Mouse (Mus musculus) liver, adult 2 months (tissue): Measurements from ENCODE around the gene Timm8a2. TPM values are rescaled to one million over a fixed set of nuclear protein-coding genes. Genes with fewer than 3 reads are reported as not detected.

Experiments
- DNase-seq: peaks from one replicate; pipeline ENCODE4 v3.0.0-alpha.2; 2011; ENCODE audit warnings: low read depth, low spot score; ENCODE audit errors: extremely low read depth
- H3K27ac ChIP-seq: fragments of 200-500 bp; replicated peaks from 2 replicates; pipeline ENCODE4 v1.5.1; 2012; ENCODE audit warnings: low read depth, mild to moderate bottlenecking, control low read depth, inconsistent platforms, low read length; ENCODE audit not compliant: insufficient read depth
- H3K27me3 ChIP-seq: fragments of 200-500 bp; 2 replicates; pipeline ENCODE4 v1.6.1; 2012; ENCODE audit warnings: mild to moderate bottlenecking, moderate library complexity, low read length, inconsistent platforms; ENCODE audit not compliant: control insufficient read depth, insufficient read depth
- H3K36me3 ChIP-seq: fragments of 200-500 bp; 2 replicates; pipeline ENCODE4 v1.6.1; 2012; ENCODE audit warnings: low read length, inconsistent platforms; ENCODE audit not compliant: control insufficient read depth, insufficient read depth
- H3K4me1 ChIP-seq: fragments of 200-500 bp; 2 replicates; pipeline ENCODE4 v1.6.1; 2011; ENCODE audit warnings: low read length; ENCODE audit not compliant: control insufficient read depth, insufficient read depth
- H3K4me3 ChIP-seq: fragments of 200-500 bp; 2 replicates; pipeline ENCODE4 v1.5.1; 2011; ENCODE audit warnings: low read depth, mild to moderate bottlenecking, control low read depth, low read length, moderate library complexity; ENCODE audit not compliant: insufficient read depth
- H3K79me2 ChIP-seq: fragments of 200-500 bp; 2 replicates; pipeline ENCODE4 v1.6.1; 2012; ENCODE audit warnings: inconsistent platforms, mild to moderate bottlenecking, low read length, moderate library complexity; ENCODE audit not compliant: control insufficient read depth, insufficient read depth
- H3K9ac ChIP-seq: fragments of 200-500 bp; 2 replicates; pipeline ENCODE4 v1.6.1; 2012; ENCODE audit warnings: low read depth, mild to moderate bottlenecking, control low read depth, inconsistent platforms, low read length
- CTCF ChIP-seq: fragments of 200-500 bp; IDR thresholded peaks from 2 replicates; pipeline ENCODE4 v1.5.1; 2011; ENCODE audit warnings: low read depth, low read length, control low read depth
- POLR2A ChIP-seq: fragments of 200-500 bp; IDR thresholded peaks from 2 replicates; pipeline ENCODE4 v1.6.1; 2011; ENCODE audit warnings: low read length, control low read depth; ENCODE audit not compliant: insufficient read depth; ENCODE audit errors: extremely low read depth
- WGBS: fragments of 180-500 bp; shearing (Covaris S2); methylation state at CpG from one replicate; pipeline ENCODE4 v1.1.7; 2018; 5-methylcytosine and 5-hydroxymethylcytosine counted together
- polyA plus RNA-seq: library from polyadenylated mRNA; depleted of rRNA; stranded (reverse); fragments of >200 nt; gene quantifications from 2 replicates; pipeline ENCODE4 v1.2.3, GENCODE M21; 2012
- total RNA-seq: library from RNA; depleted of rRNA; stranded (reverse); fragments of >200 nt; gene quantifications from 2 replicates; pipeline ENCODE4 v1.2.3, GENCODE M21; 2014

Gene Timm8a2
- total and polyA plus RNA-seq, 2 experiments, result not detected

- no peaks in the 10 kb centered on the region; the same call in 1 of the 2 replicates for H3K36me3 ChIP-seq
- no peak overlapping the region for H3K4me3 ChIP-seq
- no peak for DNase-seq
- no peak overlapping the region for H3K27ac ChIP-seq
- H3K79me2 ChIP-seq, result no peaks in the 10 kb centered on the region; the same call in 1 of the 2 replicates
- no peaks in the 10 kb centered on the region for H3K4me1 ChIP-seq
- TF ChIP-seq CTCF (no peak), POLR2A (no peak)
- WGBS, result 91% methylated on average over 17 of the region's 17 CpGs
- no peaks in the 10 kb centered on the region for H3K27me3 ChIP-seq
- no peak overlapping the region for H3K9ac ChIP-seq
Measured at GRCm38 (mm10) chr14:122000346-122001105, 33.9 kb upstream of the Timm8a2 start.

- TF ChIP-seq CTCF (no peak), POLR2A (no peak)
- 93% methylated on average over 7 of the region's 7 CpGs for WGBS
- no peak overlapping the region for H3K4me3 ChIP-seq
Measured at GRCm38 (mm10) chr14:122002224-122002623, 32.2 kb upstream of the Timm8a2 start.

GRCm38 (mm10) chr14:122003812-122004211, 30.7 kb upstream of the Timm8a2 start:
- H3K36me3 ChIP-seq, result no peaks in the 10 kb centered on the region; the same call in 1 of the 2 replicates

More at GRCm38 (mm10) chr14:122002224-122002623, 32.2 kb upstream of the Timm8a2 start:
- Histone ChIP-seq H3K27ac (no peak overlapping the region), H3K36me3 (no peaks in the 10 kb centered on the region; the same call in 1 of the 2 replicates), H3K4me1 (no peaks in the 10 kb centered on the region), H3K79me2 (no peaks in the 10 kb centered on the region; the same call in 1 of the 2 replicates), H3K27me3 (no peaks in the 10 kb centered on the region), H3K9ac (no peak overlapping the region)
- no peak for DNase-seq

GRCm38 (mm10) chr14:122008261-122008660, 26.2 kb upstream of the Timm8a2 start:
- H3K4me1 ChIP-seq, result no peaks in the 10 kb centered on the region
- no peak overlapping the region for H3K4me3 ChIP-seq
- H3K27me3 ChIP-seq, result no peaks in the 10 kb centered on the region
- H3K9ac ChIP-seq, result no peak overlapping the region
- TF ChIP-seq CTCF (no peak), POLR2A (no peak)
- H3K36me3 ChIP-seq, result peaks cover 3% of the 10 kb centered on the region; the same call in 1 of the 2 replicates
- DNase-seq, result no peak
- no peaks in the 10 kb centered on the region for H3K79me2 ChIP-seq
- WGBS, result 96% methylated on average over 4 of the region's 4 CpGs
- H3K27ac ChIP-seq, result no peak overlapping the region

More at GRCm38 (mm10) chr14:122003812-122004211, 30.7 kb upstream of the Timm8a2 start:
- no peak for DNase-seq
- H3K4me1 ChIP-seq, result no peaks in the 10 kb centered on the region
- H3K27me3 ChIP-seq, result no peaks in the 10 kb centered on the region
- H3K79me2 ChIP-seq, result no peaks in the 10 kb centered on the region
- H3K4me3 ChIP-seq, result no peak overlapping the region
- no peak for TF ChIP-seq CTCF
- TF ChIP-seq POLR2A, result no peak
- H3K9ac ChIP-seq, result no peak overlapping the region
- no peak overlapping the region for H3K27ac ChIP-seq

GRCm38 (mm10) chr14:122009502-122009901, 25.0 kb upstream of the Timm8a2 start:
- TF ChIP-seq POLR2A (no peak), CTCF (no peak)
- 90% methylated on average over 13 of the region's 13 CpGs for WGBS
- H3K27ac ChIP-seq, result no peak overlapping the region
- no peaks in the 10 kb centered on the region for H3K79me2 ChIP-seq
- no peaks in the 10 kb centered on the region for H3K4me1 ChIP-seq
- H3K4me3 ChIP-seq, result no peak overlapping the region
- DNase-seq, result peak; percentile 43
- no peak overlapping the region for H3K9ac ChIP-seq
- H3K36me3 ChIP-seq, result peaks cover 3% of the 10 kb centered on the region; the same call in 1 of the 2 replicates
- H3K27me3 ChIP-seq, result no peaks in the 10 kb centered on the region

GRCm38 (mm10) chr14:122010301-122010700, 24.2 kb upstream of the Timm8a2 start:
- no peak for DNase-seq
- Histone ChIP-seq H3K36me3 (peaks cover 3% of the 10 kb centered on the region; the same call in 1 of the 2 replicates), H3K4me3 (no peak overlapping the region), H3K27ac (no peak overlapping the region), H3K9ac (no peak overlapping the region), H3K4me1 (no peaks in the 10 kb centered on the region), H3K79me2 (no peaks in the 10 kb centered on the region), H3K27me3 (no peaks in the 10 kb centered on the region)
- no peak for TF ChIP-seq POLR2A
- no peak for TF ChIP-seq CTCF
- 89% methylated on average over 7 of the region's 7 CpGs for WGBS
